Mouse (Mus musculus): Measurements from ENCODE around the gene Prtn3. TPM values are rescaled to one million over a fixed set of nuclear protein-coding genes. Genes with fewer than 3 reads are reported as not detected.

Prtn3 gene
- polyA plus RNA-seq, 1 experiment: not detected

DNA sequence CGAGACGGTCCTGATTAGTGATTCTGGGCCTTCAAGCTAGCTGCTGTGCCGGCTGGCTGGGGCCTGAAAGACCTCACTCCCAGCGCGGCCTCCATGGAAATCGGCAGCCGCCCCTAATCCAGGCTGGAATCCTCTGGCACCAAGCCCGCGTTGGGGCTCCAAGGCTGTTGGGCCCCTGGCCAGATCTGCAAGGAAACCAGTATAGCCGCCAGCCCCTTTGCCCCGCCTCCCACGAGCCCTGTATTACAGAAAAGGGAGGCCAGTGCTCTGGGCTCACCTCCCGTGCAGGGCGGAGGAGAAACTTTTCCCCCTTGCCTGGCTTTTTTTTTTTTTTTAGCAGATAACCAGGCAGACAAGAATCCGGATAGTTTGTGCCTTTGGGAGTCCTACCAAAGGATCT is 20.9 kb upstream of the Prtn3 start:
- Histone ChIP-seq H3K27ac (ENCODE audit: insufficient read depth, low read depth, low read length) (peak overlapping the region; percentile 87), H3K4me3 (ENCODE audit: insufficient read depth, low read depth, low read length) (peak overlapping the region; percentile 46), H3K4me1 (ENCODE audit: control insufficient read depth, insufficient read depth, low read length) (peaks cover 48% of the 10 kb centered on the region)
- TF ChIP-seq CTCF (IDR thresholded peaks at IDR 0.05; ENCODE audit: insufficient read depth, low read depth, low read length) (no peak), POLR2A (IDR thresholded peaks at IDR 0.05; ENCODE audit: insufficient read depth, low read depth, low read length) (no peak)
- 2% methylated on average over 15 of the region's 15 CpGs for WGBS

DNA sequence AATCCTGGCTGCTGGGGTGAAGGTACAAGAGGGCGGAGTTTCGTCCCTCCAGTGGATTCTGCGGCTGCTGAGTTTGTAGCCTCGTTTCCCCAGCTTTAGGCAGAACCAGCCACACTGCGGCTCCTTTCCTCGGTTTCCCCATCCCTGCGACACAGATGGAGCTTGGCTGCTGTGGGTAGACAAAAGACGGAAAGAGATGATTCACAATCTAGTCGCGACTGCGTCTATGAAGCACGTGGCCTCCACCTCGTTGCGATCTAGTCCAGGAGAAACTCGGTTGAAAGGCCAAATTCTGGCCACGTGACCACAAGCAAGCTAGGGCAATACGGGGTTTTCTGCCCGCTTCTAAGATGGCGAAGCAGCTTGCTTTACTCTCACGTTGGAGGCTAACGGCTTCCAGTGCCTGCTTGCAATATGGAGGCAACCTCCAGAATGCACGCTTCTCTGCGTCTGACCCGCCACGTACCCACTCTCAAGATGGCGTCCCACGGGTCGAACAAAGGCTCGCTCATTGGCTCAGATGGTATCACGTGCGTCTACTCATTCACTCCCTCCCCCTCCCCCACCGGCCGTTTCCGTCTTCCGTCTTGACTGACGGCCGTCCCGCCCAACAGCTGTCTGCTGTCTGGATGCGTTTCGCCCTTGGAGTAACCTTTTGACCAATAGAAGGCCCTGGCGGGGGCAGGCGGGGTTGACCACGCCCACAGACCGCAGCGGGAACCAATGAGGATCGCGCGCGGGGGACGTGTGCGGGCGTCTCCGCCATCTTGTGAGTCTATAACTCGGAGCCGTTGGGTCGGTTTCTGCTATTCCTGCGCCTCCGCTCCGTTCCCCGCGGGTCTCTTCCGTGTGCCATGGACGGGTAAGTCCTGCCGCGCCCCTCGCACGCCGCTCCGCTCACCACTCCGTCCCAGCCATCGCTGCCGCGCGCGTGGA is 20.1 kb upstream of the Prtn3 start, which contains the start of gene Ptbp1:
Gene Ptbp1, plus strand, starts transcription at position 568 of the 936 bp plus-strand sequence.
- H3K4me1 ChIP-seq (ENCODE audit: control insufficient read depth, insufficient read depth, low read length): peaks cover 56% of the 10 kb centered on the region
- TF ChIP-seq CTCF (IDR thresholded peaks at IDR 0.05; ENCODE audit: insufficient read depth, low read depth, low read length) (no peak), POLR2A (IDR thresholded peaks at IDR 0.05; ENCODE audit: insufficient read depth, low read depth, low read length) (peak; percentile 82)
- H3K27ac ChIP-seq (ENCODE audit: insufficient read depth, low read depth, low read length): peak within 1 kb of the TSS; percentile 96
- peak within 1 kb of the TSS; percentile 83 for H3K4me3 ChIP-seq (ENCODE audit: insufficient read depth, low read depth, low read length)
- under 1% methylated on average over 74 of the region's 75 CpGs for WGBS

DNA sequence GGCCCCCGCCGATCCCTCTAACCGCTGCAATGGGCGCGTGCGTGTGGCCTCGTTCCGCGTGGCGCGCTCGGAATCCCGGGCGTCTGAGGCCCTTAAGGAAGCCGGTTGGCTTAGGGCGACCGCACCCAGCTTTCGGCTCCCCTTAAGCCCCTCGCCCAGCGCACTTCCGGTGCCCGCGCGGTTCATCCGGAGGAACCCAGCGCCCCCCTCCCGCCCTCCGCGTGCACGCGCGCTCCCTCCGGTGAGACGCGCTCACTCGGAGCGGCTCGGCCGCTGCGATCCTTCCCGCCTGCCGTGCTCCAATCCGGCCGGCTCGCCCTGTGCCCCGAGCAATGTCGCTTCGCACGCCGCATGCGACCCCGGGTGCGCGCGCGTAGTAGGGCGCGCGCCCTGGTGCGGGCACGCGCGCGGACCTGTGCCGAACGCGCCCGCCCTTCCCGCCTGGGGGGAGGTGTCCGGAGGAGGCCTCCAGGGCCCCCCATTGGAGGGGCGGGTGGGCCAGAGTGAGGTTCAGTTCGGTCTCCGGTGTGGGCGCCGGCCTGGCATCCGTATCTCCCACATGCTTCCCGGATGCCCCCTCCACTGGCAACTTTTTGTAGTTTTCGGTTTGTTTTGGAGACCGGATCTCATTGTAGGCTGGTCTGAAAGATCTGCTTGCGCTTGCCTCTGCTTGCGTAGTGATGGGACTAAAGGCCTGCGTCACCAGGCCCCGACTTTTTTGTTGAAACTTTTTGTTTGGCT is 19.3 kb upstream of the Prtn3 start:
- TF ChIP-seq POLR2A (IDR thresholded peaks at IDR 0.05; ENCODE audit: insufficient read depth, low read depth, low read length) (no peak; the same call in 1 of the 2 replicates), CTCF (IDR thresholded peaks at IDR 0.05; ENCODE audit: insufficient read depth, low read depth, low read length) (no peak)
- H3K4me1 ChIP-seq (ENCODE audit: control insufficient read depth, insufficient read depth, low read length): peaks cover 62% of the 10 kb centered on the region
- under 1% methylated on average over 83 of the region's 83 CpGs for WGBS
- H3K27ac ChIP-seq (ENCODE audit: insufficient read depth, low read depth, low read length): peak overlapping the region; percentile 96
- H3K4me3 ChIP-seq (ENCODE audit: insufficient read depth, low read depth, low read length): peak overlapping the region; percentile 83

GRCm38 (mm10) chr10:79855558-79856184 is 18.6 kb upstream of the Prtn3 start:
- TF ChIP-seq CTCF (IDR thresholded peaks at IDR 0.05; ENCODE audit: insufficient read depth, low read depth, low read length): no peak
- no peak for TF ChIP-seq POLR2A (IDR thresholded peaks at IDR 0.05; ENCODE audit: insufficient read depth, low read depth, low read length)
- WGBS: 1% methylated on average over 10 of the region's 10 CpGs
- peak overlapping the region; percentile 83 for H3K4me3 ChIP-seq (ENCODE audit: insufficient read depth, low read depth, low read length)
- H3K4me1 ChIP-seq (ENCODE audit: control insufficient read depth, insufficient read depth, low read length): peaks cover 68% of the 10 kb centered on the region
- H3K27ac ChIP-seq (ENCODE audit: insufficient read depth, low read depth, low read length): no peak overlapping the region

- Histone ChIP-seq H3K4me3 (ENCODE audit: insufficient read depth, low read depth, low read length) (peak overlapping the region; percentile 36), H3K4me1 (ENCODE audit: control insufficient read depth, insufficient read depth, low read length) (peaks cover 74% of the 10 kb centered on the region), H3K27ac (ENCODE audit: insufficient read depth, low read depth, low read length) (no peak overlapping the region)
- WGBS: 11% methylated on average over 6 of the region's 6 CpGs
- TF ChIP-seq POLR2A (IDR thresholded peaks at IDR 0.05; ENCODE audit: insufficient read depth, low read depth, low read length) (no peak), CTCF (IDR thresholded peaks at IDR 0.05; ENCODE audit: insufficient read depth, low read depth, low read length) (no peak)
These were observed 18.0 kb upstream of the Prtn3 start for GRCm38 (mm10) chr10:79856280-79856679.

- Histone ChIP-seq H3K27ac (ENCODE audit: insufficient read depth, low read depth, low read length) (no peak overlapping the region), H3K4me1 (ENCODE audit: control insufficient read depth, insufficient read depth, low read length) (peaks cover 72% of the 10 kb centered on the region), H3K4me3 (ENCODE audit: insufficient read depth, low read depth, low read length) (peak overlapping the region; percentile 36)
- TF ChIP-seq POLR2A (IDR thresholded peaks at IDR 0.05; ENCODE audit: insufficient read depth, low read depth, low read length): no peak
- no peak for TF ChIP-seq CTCF (IDR thresholded peaks at IDR 0.05; ENCODE audit: insufficient read depth, low read depth, low read length)
- 14% methylated on average over 7 of the region's 7 CpGs for WGBS
These were observed 17.4 kb upstream of the Prtn3 start for GRCm38 (mm10) chr10:79856704-79857451.

DNA sequence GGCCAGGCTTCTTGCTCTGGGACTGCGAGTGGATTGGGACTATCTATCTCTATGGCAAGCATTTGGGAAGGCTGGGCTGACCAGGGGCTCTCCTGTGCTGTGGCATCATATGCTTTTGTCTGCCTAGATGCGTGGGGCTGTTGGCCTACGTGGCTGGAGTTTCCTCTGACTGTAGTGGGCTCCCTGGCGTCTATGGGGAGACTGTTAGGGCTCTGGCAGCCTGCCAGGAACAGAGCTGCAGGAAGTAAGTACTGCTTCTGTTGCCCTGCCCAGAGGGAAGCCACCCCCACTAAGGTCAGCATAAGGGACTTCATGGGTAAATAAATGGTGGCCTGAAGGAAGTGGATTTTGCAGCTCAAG is 16.8 kb upstream of the Prtn3 start:
- no peak overlapping the region for H3K27ac ChIP-seq (ENCODE audit: insufficient read depth, low read depth, low read length)
- 5% methylated on average over 4 of the region's 4 CpGs for WGBS
- peaks cover 71% of the 10 kb centered on the region for H3K4me1 ChIP-seq (ENCODE audit: control insufficient read depth, insufficient read depth, low read length)
- TF ChIP-seq CTCF (IDR thresholded peaks at IDR 0.05; ENCODE audit: insufficient read depth, low read depth, low read length) (no peak), POLR2A (IDR thresholded peaks at IDR 0.05; ENCODE audit: insufficient read depth, low read depth, low read length) (no peak)
- no peak overlapping the region for H3K4me3 ChIP-seq (ENCODE audit: insufficient read depth, low read depth, low read length)

GRCm38 (mm10) chr10:79857894-79858293 is 16.4 kb upstream of the Prtn3 start:
- Histone ChIP-seq H3K27ac (ENCODE audit: insufficient read depth, low read depth, low read length) (peak overlapping the region; percentile 31; the same call in 1 of the 2 replicates), H3K4me1 (ENCODE audit: control insufficient read depth, insufficient read depth, low read length) (peaks cover 67% of the 10 kb centered on the region), H3K4me3 (ENCODE audit: insufficient read depth, low read depth, low read length) (no peak overlapping the region; the same call in 1 of the 2 replicates)
- WGBS: 47% methylated on average over 2 of the region's 2 CpGs
- TF ChIP-seq POLR2A (IDR thresholded peaks at IDR 0.05; ENCODE audit: insufficient read depth, low read depth, low read length) (no peak), CTCF (IDR thresholded peaks at IDR 0.05; ENCODE audit: insufficient read depth, low read depth, low read length) (no peak)

Data from olfactory bulb, adult 2 months (tissue).